Mouse (Mus musculus) adrenal gland, postnatal 14 days (tissue): ENCODE results near the gene Btbd2. TPM values are rescaled to one million over a fixed set of nuclear protein-coding genes. Genes with fewer than 3 reads are reported as not detected.

ENCODE experiments used
- DNase-seq: peaks from one replicate; pipeline ENCODE4 v3.0.0; 2021; ENCODE audit warnings: mixed read lengths
- total RNA-seq: library from RNA; stranded (reverse); gene quantifications from 2 replicates; pipeline ENCODE4 v1.2.3, GENCODE M21; 2021

Gene Btbd2
- total RNA-seq, 1 experiment from 2014 or later, result 53.5 TPM

GRCm38 (mm10) chr10:80692249-80693165, 35.6 kb upstream of the Btbd2 start:
- DNase-seq, result no peak

- DNase-seq, result peak; percentile 83
Measured at GRCm38 (mm10) chr10:80687850-80688249, 31.0 kb upstream of the Btbd2 start.

DNA sequence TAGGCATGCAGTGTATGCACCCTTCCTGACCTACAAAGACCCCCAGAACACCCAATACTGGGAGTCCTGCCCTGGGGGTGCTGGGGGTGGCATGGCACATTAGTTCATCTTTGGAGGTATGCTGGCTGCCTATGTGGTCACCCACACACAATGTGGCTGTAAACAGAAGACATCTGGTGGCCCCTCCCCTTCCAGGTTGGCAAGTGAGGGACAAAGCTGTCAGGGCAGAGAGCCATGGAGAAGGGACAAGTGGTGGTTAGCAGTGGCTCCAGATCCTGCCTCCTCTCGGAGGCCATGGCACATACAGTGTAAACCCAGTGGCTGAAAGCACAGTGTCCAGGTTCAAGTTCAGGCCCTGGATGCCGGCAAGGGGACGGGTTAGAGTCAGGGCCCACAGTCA, 29.7 kb upstream of the Btbd2 start:
- DNase-seq, result no peak

- no peak for DNase-seq
Measured at GRCm38 (mm10) chr10:80684984-80685383, 28.1 kb upstream of the Btbd2 start.

DNA sequence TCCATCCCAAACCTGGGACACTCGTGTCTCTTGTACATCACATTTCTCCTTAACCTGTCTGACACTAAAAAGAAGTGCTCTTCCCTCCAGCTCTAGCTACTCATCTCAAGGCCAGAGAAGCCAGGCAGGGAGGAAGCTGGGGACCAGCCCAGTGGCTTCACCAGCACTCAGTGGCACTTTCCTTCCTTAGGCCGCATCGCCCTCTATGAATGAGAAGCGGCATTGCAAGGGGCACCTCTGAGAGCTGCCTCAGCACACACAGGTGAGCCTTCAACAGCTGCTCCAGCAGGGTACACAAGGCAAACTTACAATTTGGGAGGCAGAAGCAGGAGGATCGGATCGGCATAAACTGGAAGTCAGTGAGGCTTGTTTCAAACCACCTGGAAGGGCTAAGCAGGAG, 27.3 kb upstream of the Btbd2 start:
- DNase-seq, result peak; percentile 88

DNA sequence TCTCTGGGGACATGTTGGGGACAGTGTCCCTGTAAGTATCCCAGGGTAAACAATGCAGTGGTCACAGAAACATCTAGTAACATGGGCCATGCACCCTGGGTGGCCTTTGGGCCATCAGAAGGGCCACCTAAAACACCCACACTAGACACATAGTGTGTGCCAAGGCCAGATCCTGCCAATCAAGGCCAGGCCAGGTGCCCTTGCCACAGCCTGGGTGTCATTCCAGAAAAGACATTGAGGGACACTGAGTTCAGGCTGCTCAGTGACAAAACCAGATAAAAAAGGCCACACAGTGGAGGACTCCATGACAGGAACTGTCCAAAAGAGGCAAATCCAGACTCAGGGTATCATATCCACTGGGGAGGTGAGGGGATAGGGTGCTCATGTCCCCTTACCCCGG, 26.8 kb upstream of the Btbd2 start:
- DNase-seq, result no peak

DNA sequence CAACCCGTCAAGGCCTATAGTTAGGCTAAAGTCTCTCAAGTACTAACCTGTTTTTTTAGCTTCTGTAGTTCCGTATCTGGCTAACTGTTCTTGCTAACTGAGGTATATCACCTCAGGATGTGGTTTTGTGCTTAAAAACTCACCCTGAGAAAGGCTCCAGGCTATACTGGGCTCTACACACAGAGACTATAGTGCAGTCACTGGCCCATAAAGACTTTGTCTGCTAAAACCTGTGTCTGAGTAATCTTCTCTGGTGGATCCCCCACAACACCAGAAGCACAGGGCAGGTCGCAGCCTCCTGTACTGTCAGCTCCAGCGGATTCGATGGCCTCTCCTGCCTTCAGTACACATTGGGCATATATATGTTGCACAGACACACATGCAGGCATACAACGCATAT, 25.1 kb upstream of the Btbd2 start:
- DNase-seq, result no peak

DNA sequence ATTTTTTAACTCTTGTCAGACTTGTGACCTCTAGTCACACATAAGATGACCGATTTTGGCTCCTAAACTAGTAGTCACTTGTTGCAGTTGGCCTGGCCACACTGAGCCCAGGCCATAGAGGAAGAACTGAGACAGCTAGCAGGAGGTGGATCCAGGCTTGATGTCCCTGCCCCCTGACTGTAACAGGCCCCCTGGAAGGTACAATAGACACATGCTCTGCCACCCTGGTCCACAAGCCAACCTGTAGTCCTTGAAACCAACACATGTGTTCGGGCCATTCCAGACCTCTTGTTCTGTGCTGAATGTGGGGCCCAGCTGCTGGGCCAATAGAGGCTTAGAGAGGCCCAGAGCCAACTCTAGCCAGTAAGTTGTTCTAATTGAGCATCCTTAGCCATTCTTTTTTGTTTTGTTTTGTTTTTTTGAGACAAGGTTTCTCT, 23.4 kb upstream of the Btbd2 start:
- no peak for DNase-seq

DNA sequence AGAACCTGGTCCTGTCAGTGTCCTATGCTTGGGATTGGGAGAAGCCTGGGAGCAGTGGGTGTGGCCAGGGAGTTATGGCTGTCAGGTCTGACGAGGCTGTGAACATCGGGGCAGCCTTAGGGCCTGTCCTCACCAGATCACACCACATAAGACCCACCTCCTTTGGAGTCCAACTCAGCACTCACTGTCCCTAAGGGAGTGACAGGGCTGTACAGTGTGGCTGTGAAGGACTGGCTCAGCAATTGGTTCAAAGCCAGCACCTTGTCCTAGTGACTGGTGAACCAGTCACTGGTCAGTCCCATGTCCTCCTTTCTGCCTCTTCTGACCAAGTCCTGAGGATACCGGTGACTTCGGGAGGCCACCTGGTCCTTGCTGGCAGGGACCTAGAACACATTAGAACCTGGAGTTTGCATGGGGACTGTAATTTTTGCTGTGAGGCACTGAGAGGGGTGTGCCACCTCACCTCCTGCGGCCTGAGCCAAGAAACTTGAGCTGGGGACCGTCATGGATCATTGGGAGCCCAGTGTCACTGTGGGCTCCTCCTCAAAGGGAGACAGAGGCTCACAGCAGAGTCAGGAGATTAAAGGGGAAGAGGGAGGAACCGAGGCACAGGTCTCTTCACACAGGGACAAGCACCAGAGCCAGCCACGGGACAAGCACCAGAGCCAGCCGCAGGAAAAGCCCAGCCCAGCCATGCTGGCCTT, 22.8 kb upstream of the Btbd2 start:
- peak; percentile 64 for DNase-seq

- DNase-seq, result peak; percentile 61
Measured at GRCm38 (mm10) chr10:80678601-80679377, 21.9 kb upstream of the Btbd2 start.

GRCm38 (mm10) chr10:80677942-80678436, 21.1 kb upstream of the Btbd2 start, which contains the start of gene Mknk2:
Mknk2 (minus strand) TSS chr10:80678112.
- DNase-seq, result peak; percentile 98

GRCm38 (mm10) chr10:80677128-80677875, 20.4 kb upstream of the Btbd2 start:
- peak; percentile 58 for DNase-seq

DNA sequence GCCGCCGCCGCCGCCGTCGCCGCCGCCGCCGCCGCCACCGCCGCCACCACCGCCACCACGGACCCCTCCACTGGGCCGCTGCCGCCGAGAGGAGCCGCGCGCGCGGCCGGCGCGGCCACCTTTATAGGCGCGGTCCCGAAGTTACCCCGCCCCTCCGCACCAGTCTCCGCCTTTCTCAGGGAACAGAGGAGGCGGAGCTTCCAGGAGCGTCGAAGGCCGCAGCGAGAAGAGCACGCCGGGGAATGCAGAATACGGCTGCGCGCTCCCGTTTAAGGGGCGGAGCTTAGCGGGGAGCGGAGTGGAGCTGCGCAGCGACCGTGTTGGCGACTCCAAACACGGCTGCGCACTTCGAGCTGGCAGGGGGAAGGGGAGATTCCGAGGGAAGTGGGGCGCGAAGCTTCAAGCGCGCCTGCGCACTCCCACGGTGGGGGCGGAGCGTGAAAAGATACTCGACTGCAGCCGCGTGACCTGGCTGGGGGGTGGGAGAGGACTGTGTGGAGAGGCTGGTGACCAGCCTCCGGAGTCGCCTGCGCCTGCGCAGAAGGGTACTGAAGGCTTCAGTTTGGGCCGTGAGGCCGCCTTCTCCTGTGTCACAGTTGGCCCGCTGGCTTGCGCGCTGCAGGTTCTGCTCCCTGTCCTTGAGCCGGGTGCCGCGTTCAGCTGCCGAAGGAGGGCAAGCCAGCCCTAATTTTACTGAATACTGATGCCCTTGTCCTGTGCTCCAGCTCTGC, 19.5 kb upstream of the Btbd2 start:
- peak; percentile 100 for DNase-seq

DNA sequence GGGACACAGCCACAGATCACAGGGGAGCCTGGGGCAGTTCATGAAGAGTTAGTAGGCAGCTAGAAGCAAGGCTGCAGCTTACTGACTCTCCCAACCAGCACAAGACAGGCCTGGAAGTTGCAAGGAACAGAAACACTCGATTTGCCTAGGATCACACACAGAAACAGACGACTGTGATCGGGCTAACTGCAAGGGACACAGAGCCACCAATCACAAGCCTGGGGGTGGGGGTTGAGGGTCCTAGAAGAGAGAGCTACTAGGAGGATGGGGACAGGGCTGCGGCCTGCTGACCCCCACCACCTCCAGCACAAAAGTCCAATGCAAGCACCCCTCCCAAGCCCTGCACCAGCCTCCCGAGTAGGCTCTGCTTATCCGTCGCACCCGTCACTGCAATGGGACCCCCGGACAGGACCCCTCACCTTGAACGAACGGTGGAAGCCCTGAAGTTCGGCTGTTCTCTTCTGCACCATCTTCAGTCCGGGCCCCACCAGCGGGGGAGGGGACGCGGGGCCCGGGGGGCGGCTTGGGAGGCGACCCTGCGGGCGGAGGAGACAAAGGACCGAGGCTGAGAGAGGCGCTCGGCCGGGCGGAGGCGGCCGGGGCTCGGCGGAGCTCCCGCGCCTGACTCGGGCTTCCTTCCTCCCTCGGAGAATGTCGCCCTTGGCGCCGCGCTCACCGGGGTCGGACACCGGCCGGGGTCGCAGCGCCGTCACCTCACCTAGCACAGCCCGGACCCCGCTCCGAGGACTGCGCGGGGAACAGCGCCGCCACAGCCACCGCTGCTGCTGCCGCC, 18.7 kb upstream of the Btbd2 start:
- peak; percentile 43 for DNase-seq

DNA sequence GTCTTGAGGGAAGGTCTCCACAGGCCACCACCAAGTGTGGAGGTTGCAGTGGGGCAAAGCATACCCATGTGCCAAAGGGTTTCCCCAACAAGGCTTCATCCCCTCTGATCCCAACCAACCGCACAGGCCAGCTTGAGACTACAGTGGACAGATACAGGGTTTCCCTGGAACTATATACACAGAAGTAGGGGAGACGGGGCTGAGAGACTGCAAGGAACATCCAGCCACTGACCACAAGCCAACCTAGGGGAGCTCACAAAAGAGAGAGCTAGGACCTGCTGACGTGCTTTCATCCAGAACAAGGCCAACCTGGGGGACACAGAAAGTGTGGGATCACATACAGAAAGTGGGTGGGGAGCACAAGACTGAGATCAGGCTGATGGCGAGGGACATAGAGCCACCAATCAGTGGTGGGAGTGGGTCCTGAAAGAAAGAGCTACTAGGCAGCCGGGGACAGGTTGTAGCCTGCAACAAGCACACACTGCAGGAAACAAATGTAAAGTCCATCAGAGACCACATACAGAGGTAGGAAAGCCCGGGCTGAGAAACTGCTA, 18.1 kb upstream of the Btbd2 start:
- no peak for DNase-seq

- peak; percentile 74 for DNase-seq
Measured at GRCm38 (mm10) chr10:80674161-80674711, 17.4 kb upstream of the Btbd2 start.

- no peak for DNase-seq
Measured at GRCm38 (mm10) chr10:80673690-80674089, 16.8 kb upstream of the Btbd2 start.

- DNase-seq, result no peak
Measured at GRCm38 (mm10) chr10:80671936-80672690, 15.2 kb upstream of the Btbd2 start.

DNA sequence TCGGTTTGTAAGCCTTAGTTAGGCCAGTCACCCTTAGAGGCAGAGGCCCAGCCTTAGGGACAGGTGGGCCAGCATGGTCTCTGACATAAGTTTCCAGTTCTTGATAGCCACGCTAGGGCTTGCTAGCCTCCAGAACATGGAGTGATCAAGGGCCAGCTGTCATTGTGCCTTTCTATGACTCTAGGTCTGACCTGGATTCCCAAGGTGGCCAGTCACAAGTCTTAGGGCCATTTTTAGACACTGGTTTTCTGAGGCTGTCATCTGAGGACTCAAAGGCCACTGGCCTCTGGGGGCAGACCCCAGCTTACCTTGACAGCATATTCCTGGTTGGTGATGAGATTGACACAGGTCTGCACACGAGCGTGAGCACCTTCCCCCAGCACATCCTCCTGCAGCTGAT, 14.4 kb upstream of the Btbd2 start:
- no peak for DNase-seq
